Mouse (Mus musculus) embryo, embryonic 9.5 days (tissue): ENCODE results near the gene Taar5.

Experiments used
- DNase-seq: peaks from one replicate; pipeline ENCODE4 v3.0.0-alpha.2; 2017; ENCODE audit errors: extremely low spot score

The Taar5 gene

DNA sequence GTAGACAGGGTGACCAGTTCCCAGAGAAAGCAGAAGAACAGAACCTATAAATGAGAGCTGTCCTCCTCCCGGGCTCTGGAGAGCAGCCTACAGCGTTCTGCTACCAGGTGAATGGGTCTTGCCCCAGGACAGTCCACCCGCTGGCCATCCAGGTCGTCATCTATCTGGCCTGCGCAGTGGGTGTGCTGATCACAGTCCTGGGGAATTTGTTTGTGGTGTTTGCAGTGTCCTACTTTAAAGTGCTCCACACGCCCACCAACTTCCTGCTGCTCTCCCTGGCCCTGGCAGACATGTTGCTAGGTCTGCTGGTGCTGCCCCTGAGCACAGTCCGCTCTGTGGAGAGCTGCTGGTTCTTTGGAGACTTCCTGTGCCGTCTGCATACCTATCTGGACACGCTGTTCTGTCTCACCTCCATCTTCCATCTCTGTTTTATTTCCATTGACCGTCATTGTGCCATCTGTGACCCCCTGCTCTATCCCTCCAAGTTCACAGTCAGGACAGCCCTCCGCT is at the start of gene Taar5:
Gene Taar5 (plus strand): TSS at position 51 of the 510 bp plus-strand sequence.
- no peak for DNase-seq

- DNase-seq = no peak
Observed at GRCm38 (mm10) chr10:23922468-23922867, 48.0 kb upstream of the Taar5 start.

DNA sequence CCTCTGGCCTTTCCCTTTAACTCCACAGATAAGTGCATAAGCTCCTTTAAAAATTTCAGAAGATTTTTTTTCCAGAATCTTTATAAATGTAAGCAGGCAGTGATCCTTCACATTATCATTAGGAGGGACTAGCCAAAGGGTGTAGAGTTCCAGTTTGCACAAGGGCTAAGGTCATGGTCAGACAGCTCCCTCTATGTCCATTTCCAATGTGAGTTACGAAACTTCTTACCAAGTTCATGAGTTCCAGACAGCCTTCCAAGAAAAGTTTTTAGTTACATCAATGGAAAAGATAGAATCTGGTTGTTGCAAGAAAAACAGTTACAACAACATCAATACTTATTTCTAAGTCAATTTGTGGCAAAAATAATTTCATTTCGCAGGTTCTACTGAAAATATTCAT is 46.6 kb upstream of the Taar5 start:
- DNase-seq = no peak

GRCm38 (mm10) chr10:23937613-23938012 is 32.9 kb upstream of the Taar5 start:
- no peak for DNase-seq

DNA sequence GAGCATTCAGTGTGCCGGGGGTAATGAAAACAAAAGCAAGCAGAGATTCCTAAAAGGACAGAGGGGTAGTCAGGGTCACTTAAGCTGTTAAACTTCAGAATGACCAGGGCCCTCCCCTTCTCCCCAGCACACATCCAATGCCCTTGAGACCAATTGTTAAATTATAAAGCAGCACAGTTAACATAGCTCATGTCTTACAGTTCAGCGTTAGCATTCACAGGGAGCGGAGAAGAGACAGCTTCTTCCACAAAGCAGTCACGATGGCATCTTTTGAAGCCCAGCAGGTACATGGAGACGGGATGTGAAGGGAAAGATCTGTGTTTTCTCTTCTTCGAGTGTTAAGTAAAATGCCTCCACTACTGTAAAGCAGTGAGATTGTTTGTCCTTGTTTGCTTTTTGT is 32.2 kb upstream of the Taar5 start, which contains the start of gene Taar2:
Gene Taar2 (plus strand): TSS at position 261 of the 400 bp plus-strand sequence.
- DNase-seq = no peak

- DNase-seq = no peak
Observed at GRCm38 (mm10) chr10:23942465-23942864, 28.0 kb upstream of the Taar5 start.

GRCm38 (mm10) chr10:23948026-23948425 is 22.5 kb upstream of the Taar5 start:
- DNase-seq = no peak

- no peak for DNase-seq
Observed at GRCm38 (mm10) chr10:23949508-23950005, 20.9 kb upstream of the Taar5 start, which contains the start of gene Taar3. TSS of gene Taar3 (plus strand) at chr10:23949558.

GRCm38 (mm10) chr10:23951714-23952113 is 18.8 kb upstream of the Taar5 start:
- DNase-seq = no peak

GRCm38 (mm10) chr10:23959071-23959470 is 11.4 kb upstream of the Taar5 start:
- DNase-seq = no peak

DNA sequence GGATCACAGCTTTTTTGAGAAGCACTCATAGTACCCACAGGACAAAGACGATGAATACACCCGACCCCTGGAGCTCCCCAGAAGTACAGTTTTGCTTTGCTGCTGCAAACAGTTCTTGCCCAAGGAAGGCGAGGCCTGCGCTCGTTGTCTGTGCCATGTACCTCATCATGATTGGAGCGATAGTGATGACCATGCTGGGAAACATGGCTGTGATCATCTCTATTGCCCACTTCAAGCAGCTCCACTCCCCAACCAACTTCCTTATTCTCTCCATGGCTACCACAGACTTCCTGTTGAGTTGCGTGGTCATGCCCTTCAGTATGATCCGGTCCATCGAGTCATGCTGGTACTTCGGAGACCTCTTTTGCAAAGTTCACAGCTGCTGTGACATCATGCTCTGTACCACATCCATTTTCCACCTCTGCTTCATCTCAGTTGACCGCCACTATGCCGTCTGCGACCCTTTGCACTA is 10.0 kb upstream of the Taar5 start, which contains the start of gene Taar4:
Gene Taar4 (plus strand): TSS at position 51 of the 472 bp plus-strand sequence.
- DNase-seq = no peak

DNA sequence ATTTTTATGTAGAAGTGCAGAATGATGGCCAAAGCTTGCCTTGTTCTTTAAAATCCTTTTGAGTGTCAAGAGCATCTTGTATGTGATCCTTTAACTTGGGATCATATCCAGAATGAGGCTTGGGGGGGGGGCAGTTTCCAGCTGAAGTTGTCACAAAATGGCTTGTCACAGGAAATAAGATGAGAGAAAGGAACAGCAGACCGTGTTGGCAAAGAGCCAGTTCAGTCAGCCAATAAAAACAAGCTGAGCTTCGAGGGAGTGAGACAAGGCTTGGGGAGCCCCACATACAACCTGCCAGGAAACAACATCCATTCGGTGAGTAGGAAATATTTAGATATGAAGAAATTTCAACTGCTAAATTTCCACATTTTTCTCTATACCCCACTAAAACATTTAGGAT is 7.1 kb upstream of the Taar5 start:
- no peak for DNase-seq

- no peak for DNase-seq
Observed at GRCm38 (mm10) chr10:23964921-23965610, 5.4 kb upstream of the Taar5 start.

GRCm38 (mm10) chr10:23971256-23971655 is 750 bp downstream of the Taar5 start:
- DNase-seq = no peak

GRCm38 (mm10) chr10:23977958-23978357 is 7.5 kb downstream of the Taar5 start:
- DNase-seq = no peak

DNA sequence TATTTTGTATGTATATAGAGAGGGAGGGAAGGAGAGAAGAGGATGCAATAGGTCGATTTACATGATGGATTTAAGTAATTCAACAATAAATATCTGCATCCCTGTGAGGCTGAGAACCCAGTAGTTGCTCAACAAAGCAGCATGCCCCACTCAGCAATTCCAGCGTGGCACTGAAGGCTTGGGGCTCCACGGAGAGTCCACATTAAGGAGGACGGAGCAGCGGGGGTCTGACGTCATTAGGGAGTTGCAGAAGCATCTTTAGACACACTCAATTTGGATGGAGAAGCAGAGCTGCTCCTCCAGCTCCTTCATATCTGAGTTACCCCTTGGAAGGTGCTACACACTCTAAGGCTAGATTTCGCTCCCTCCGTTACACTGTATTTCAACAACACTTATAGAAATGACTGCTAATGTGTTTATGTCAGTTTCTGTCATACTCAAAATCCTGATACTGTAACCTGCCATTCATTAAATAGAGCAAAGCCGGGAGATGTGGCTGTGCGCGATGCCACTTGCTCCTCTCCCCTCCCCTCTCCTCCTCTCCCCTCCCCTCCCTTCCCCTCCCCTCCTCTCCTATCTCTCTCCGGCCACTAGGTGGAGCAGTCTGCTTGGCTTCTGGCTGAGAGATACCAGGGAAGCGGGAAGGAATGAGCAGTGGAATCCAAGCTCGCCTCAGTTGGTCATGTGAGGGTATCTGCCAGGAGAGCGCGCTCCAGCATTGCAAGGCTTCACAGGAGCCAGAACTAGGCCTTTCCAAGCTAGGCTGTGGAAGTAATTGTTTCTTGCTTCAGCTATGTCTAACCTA is 8.6 kb downstream of the Taar5 start:
- DNase-seq = peak; percentile 79

- DNase-seq = no peak
Observed at GRCm38 (mm10) chr10:23985546-23985945, 15.0 kb downstream of the Taar5 start, which contains the start of gene Taar6. TSS of gene Taar6 (minus strand) at chr10:23985646.

GRCm38 (mm10) chr10:23986419-23986818 is 15.9 kb downstream of the Taar5 start:
- no peak for DNase-seq

- DNase-seq = no peak
Observed at GRCm38 (mm10) chr10:23993381-23993780, 22.9 kb downstream of the Taar5 start, which contains the start of gene Taar7a. TSS of gene Taar7a (minus strand) at chr10:23993481.

- DNase-seq = no peak
Observed at GRCm38 (mm10) chr10:23999639-24000038, 29.1 kb downstream of the Taar5 start, which contains the start of gene Taar7b. TSS of gene Taar7b (plus strand) at chr10:23999939.

GRCm38 (mm10) chr10:24006442-24006841 is 35.9 kb downstream of the Taar5 start:
- DNase-seq = no peak

- no peak for DNase-seq
Observed at GRCm38 (mm10) chr10:24007034-24007433, 36.5 kb downstream of the Taar5 start.
